Mouse (Mus musculus) right cerebral cortex, postnatal 4 days (tissue): ENCODE data around the gene Baiap2l2.
A peak's percentile ranks its signal among the peaks of the same experiment; 100 is the strongest.

Source experiments
- DNase-seq: peaks from one replicate; pipeline ENCODE4 v3.0.0-alpha.2; 2022

Gene Baiap2l2

DNA sequence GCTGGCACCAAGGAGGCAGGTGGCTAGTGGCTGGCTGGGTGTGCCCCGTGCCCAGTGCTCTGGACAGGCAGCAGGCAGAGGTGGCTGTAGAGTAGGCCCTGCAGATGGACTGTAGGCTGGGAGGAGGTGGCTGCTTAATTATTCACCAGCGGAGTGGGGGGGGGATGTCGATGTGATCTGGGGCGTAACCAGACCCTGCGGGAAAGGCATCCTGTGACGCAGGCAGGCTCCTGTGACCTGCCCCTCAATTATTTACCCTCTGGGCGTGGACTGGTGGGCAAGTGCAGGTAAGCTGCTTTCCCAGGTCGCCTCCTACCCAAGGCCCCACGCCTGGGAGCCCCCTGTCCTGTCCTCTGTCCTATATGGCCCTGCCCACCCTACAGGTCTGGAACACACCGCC, at the start of gene Baiap2l2:
Gene Baiap2l2 (minus strand): TSS at position 139 of the 400 bp plus-strand sequence.
- no peak for DNase-seq

DNA sequence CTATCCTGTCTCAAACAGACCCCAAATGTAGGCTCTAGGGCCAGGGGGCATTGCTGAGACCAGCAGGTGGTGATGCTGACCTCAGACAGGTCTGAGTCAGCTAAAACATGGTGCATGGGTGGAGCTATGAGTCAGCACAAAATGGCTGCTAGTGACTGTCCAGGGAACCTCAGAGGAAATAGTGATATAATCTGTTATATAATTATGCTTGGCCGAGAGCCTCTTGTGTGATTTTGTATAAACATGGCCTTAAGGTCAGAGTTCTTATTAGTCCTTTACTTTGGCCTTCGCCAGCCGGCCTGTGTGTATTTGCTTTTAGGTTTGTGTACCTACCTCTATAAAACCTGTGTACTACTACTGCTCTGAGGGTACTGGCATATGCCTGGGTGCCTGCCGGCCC, 48.1 kb upstream of the Baiap2l2 start:
- DNase-seq = no peak

- DNase-seq = no peak
Measured at GRCm38 (mm10) chr15:79330521-79330920, 45.2 kb upstream of the Baiap2l2 start.

DNA sequence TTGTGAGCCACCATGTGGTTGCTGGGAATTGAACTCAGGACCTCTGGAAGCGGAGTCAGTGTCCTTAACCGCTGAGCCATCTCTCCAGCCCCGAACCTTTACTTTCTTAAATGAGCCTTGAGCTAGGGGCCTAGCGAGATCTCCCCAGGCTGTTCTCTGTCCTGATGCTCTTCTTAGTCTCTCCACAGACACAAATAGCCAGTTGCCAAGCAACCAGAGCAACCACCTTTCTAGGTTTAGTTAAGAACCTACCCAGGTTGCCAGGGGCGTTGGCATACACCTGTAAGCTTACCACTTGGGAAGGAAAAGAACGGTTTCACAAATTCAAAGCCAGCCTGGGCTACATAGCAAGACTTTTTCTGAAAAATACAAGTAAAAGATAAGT, 44.6 kb upstream of the Baiap2l2 start:
- DNase-seq = no peak

GRCm38 (mm10) chr15:79329346-79329978, 44.1 kb upstream of the Baiap2l2 start:
- DNase-seq = no peak

DNA sequence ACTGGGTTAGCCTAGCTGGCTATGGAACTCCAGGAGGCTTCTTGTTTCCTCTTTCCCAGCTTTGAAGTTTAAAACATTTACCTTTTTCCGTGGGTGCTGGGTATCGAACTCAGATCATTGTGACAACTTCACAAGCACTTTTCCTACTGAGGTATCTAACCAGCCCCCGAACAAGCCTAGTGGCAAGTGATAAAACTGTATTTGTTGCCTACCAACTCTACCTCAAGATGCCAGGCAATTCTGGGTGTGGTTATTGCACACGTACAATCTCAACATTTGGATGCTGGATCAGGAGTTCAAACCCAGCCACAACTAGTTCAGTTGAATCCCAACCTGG, 43.6 kb upstream of the Baiap2l2 start:
- no peak for DNase-seq

GRCm38 (mm10) chr15:79328058-79328938, 43.0 kb upstream of the Baiap2l2 start, which contains the start of gene Pla2g6:
TSS of gene Pla2g6 (minus strand) at chr15:79328390.
- peak; percentile 97 for DNase-seq

DNA sequence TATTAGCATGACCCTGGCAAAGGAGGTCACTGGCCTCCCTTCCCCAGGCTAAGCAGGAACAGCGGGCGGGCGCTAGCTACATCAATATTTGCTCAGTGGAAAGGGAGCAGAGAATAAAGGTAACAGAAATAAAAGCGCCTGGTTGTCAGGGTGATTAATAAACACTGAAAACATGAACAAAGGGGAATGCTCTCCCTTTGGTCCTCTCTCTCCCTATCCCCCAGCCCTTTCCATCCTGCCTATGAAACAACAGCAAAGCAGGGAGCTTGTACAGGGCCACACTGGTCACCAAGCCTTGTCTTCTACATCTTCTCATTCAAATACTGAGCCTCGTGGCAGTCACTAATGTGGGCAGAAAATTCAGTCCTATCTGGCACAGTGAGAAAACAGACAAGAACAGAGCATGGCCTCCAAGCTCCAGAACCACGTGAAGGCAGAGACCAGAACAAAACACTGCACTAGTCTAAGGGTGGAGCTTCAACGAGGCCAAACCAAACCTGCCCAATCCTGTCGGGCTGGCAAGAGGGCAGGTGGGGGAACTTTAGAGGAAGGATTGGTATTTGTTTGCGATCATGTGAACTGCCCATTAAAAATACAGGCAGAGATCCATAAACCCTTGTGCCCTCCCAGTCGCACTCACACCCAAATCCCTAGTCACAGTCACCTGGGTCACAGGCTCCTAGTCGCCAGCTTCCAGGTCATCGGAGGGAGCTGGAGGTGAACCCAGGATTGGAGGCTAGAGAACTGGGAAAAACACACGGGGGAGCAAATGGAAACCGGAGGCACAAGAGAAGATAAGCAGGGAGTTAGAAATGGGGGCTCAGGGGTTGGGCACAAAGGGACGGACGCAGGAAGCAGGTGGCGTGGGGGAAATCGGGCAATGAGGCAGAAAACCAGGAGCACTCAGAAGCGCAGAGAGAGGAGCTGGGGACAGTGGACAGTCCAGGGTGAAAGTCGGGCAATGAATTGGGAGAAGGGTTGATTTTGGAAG, 41.9 kb upstream of the Baiap2l2 start:
- DNase-seq = peak; percentile 22

DNA sequence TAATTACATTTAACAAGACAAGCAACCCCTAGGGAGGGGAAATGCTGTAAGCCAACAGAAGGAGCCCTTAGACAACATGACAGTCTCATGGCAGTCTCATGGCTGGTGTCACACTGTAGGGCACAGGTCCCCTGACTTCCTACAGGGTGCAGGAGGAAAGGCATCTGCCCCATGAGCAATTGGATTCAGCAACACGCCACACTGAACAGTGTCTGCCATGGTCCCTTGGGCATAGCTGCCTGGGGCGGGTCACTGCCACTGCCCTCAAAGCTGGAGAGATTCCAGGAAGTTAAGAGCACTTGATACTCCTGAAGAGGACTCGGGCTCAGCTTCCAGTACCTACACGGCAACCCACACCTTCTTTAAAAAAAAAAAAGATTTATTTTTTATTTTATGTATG, 40.9 kb upstream of the Baiap2l2 start:
- no peak for DNase-seq

- DNase-seq = no peak
Measured at GRCm38 (mm10) chr15:79325742-79326141, 40.4 kb upstream of the Baiap2l2 start.

DNA sequence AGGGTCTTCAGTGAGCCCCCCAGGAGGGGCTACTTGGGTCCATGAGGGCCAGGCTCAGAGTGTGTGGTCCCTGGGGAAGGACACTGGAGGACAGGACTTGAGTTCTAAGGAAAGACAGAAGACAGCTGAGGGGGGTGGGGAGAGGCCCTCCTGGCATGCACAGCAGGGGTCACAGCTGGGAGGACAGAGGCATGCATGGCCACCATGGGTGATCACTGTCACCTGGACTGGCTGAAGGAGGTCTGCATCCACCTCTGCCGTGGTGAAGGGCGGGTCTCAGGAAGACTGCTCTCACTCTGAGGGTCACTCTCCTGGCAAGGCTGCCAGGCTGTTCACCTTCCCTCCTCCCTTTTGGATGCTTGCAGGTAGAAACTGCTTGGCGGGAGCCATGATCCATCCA, 39.0 kb upstream of the Baiap2l2 start:
- DNase-seq = no peak

DNA sequence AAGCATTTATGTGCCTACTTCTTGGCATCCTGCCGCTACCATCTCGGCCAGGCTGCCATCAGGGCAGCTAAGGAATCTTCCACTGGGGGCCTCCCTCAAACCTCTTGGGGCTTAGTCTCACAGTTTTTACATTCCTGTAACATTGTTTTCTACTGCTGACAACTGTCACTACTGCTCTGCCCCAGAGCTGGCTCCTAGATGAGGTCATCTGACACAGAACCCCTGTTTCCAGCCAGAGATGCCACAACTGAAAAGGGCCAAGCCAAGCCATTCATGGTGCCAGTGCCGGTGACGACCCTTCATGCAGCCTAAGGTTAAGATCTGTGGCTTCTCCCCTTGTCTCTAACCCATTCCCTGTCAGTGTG, 38.4 kb upstream of the Baiap2l2 start:
- no peak for DNase-seq

DNA sequence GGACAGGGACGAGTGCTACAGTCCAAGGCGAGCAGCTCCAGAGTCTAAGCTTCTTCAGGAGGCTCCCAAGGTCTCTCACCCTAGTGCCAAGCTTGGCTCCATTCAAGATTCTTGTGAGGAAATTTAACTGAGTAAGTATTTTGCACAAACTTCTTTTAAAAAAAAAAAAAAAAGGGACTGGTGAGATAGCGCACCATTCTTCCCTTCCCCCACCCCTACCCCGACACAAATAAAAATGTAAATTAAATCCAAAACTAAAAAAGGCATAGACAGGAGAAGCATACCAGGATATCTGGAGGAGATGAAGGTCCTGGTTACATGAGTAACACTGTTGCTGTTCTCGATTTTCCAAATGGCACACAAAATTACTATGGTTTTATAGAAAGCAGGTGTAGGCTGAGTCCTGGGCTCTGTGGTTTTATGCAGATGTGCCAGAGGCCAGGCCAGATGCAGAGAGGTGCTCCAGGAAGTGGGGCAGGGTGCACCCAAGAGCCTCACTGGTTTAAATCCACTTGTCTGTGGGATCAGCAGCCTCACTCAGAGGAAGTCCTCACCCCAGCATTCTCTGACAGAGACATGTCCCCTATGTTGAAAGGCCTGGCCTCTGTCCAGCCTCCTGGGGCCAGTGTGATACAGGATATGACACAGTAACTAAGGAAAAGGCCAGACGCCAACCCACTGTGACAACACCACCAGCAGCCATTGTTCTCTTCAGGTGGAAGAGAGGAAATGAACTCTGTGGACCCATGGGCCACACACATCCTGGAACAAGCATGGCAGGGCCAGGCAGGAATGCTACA, 37.9 kb upstream of the Baiap2l2 start:
- no peak for DNase-seq

GRCm38 (mm10) chr15:79322281-79322990, 37.1 kb upstream of the Baiap2l2 start:
- no peak for DNase-seq

DNA sequence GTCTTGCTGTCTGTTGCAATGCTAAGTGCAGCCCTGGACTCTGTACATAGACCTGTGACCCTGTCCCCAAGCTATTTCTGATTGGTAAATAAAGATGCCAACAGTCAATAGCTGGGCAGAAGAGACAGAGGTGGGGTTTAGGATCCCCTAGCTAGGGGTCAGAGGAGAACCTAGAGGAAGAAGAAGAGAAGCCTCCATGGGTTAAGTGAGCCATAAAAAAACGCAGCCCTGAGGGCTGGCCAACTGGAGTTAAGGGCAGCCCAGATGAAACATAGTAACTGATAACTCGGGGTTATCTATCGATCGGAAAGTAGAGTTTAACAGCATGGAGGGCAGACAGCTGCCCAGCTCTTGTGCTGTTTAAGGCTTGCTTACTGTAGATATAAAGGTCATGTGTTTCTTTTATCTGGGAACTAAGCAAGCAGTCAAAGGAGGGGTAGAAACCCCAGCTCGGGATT, 36.4 kb upstream of the Baiap2l2 start:
- no peak for DNase-seq

DNA sequence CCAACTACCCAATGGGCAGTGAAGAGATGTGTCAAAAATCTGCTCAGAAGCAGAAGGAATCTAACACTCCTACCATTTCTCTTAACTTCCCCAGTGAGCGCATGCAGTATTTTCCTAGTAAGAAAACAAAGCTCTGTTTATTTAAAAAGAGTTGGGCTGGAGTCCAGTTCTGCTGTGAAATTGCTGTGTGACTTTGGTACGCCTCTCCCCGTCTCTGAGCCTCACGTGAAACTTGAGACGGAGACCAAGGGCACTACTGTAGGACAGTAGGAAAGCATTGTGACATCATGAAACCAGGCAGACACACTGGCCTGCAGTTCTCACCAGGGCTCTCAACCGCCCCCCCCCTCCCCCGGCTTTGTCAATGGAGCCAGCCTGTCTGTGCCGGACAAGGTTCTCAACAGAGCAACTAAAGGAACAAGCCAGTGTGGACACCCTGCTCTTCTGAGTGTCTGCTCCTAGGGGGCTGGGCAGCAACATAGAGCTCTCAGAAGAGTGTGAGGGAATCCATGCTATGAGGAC, 28.6 kb upstream of the Baiap2l2 start:
- DNase-seq = no peak

GRCm38 (mm10) chr15:79307861-79308260, 22.5 kb upstream of the Baiap2l2 start:
- DNase-seq = no peak

- no peak for DNase-seq
Measured at GRCm38 (mm10) chr15:79306043-79306637, 20.8 kb upstream of the Baiap2l2 start.

GRCm38 (mm10) chr15:79304832-79305231, 19.5 kb upstream of the Baiap2l2 start:
- DNase-seq = no peak

GRCm38 (mm10) chr15:79303725-79304124, 18.4 kb upstream of the Baiap2l2 start:
- no peak for DNase-seq
